Mouse (Mus musculus): ENCODE measurements around the gene Mast4.

DNA sequence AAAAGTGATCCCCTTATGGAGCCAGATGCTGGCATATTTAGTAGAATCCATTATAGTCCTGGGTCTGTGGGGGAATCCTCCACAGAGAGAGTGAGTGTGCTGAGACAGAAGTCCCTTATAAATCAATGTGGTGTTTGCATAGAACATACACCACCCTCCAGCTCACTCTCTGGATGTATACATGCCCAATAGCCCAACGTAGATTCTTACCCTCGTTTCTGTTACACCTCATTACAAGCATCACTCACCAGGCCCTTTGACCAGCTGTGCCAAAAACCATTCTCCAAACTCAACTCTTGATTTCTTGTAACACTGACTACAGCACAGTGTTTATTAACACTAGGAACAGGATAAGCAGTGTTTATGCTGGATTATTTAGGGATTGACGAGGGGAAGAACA, 72.2 kb downstream of the Mast4 start:
- TF ChIP-seq CTCF (IDR thresholded peaks at IDR 0.05): no peak
- TF ChIP-seq EP300 (IDR thresholded peaks at IDR 0.05; ENCODE audit: insufficient read depth, low read depth, low read length): no peak
- TF ChIP-seq POLR2A (IDR thresholded peaks at IDR 0.05; ENCODE audit: insufficient read depth, low read depth, low read length): no peak

All from heart, adult 2 months (tissue).